Mouse (Mus musculus) kidney, adult 2 months (tissue): ENCODE measurements around the gene Tceal7.

Experiments
- CTCF ChIP-seq: fragments of 200-500 bp; conservative IDR thresholded peaks from 2 replicates; pipeline ENCODE4 v1.5.1; 2011; ENCODE audit warnings: low read depth, mild to moderate bottlenecking, control low read depth, low read length, moderate library complexity, mixed read lengths; ENCODE audit not compliant: insufficient read depth, insufficient read length
- POLR2A ChIP-seq: fragments of 200-500 bp; IDR thresholded peaks from one replicate; pipeline ENCODE4 v1.6.1; 2011; ENCODE audit warnings: low read depth, low read length, control low read depth

DNA sequence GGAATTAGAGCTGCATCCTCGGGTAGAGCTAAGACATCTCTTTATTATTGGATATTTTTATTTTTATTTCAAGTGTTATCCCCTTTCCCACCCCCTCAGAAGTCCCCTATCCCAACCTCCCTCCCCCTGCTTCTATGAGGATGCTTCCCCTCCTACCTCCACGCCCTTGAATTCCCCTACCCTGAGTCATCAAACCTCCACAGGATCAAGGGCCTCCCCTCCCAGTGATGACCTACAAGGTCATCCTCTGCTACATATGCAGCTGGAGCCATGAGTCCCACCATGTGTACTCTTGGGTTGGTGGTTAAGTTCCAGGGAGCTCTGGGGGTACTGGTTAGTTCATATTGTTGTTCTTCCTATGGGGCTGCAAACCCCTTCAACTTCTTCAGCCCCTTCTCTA is 1.2 kb upstream of the Tceal7 start:
- TF ChIP-seq CTCF (no peak), POLR2A (no peak)
